Mouse (Mus musculus): Measurements from ENCODE around the gene Olfr851. TPM values are rescaled to one million over a fixed set of nuclear protein-coding genes. Genes with fewer than 3 reads are reported as not detected.

Gene Olfr851
- not detected in 2 replicates for polyA plus RNA-seq (2011; ENCODE audit: insufficient read length, low read depth, missing spikeins)

DNA sequence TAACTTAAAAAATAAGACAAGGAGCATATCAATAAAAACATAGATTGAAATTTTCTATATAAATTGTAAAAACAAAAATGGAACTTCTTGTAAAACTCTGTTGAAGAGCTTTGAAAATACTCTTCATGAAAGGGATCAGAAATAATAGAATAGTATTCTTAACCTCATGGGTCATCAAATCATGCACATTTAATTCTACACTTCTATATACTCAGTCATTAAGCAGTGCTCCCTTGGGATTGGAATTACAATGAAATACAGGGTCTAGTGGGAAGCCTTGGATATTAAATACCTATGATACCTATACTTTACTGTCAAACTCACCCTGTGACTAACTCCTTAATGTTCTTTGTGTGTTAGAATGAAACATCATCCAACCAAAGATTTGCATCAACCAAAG is at the start of gene Olfr851:
TSS of gene Olfr851 (plus strand) at position 301 of the 400 bp plus-strand sequence.
- H3K4me1 ChIP-seq (ENCODE audit: control insufficient read depth, insufficient read depth, low read length) = no peaks in the 10 kb centered on the region
- TF ChIP-seq POLR2A (IDR thresholded peaks at IDR 0.05; ENCODE audit: low read depth, low read length) = no peak
- no peak for TF ChIP-seq CTCF (IDR thresholded peaks at IDR 0.05; ENCODE audit: borderline replicate concordance, insufficient read depth, low read length)
- no peak within 1 kb of the TSS for H3K4me3 ChIP-seq (ENCODE audit: insufficient read depth, low read length)
- H3K27ac ChIP-seq (ENCODE audit: insufficient read depth, low read length) = no peak within 1 kb of the TSS

DNA sequence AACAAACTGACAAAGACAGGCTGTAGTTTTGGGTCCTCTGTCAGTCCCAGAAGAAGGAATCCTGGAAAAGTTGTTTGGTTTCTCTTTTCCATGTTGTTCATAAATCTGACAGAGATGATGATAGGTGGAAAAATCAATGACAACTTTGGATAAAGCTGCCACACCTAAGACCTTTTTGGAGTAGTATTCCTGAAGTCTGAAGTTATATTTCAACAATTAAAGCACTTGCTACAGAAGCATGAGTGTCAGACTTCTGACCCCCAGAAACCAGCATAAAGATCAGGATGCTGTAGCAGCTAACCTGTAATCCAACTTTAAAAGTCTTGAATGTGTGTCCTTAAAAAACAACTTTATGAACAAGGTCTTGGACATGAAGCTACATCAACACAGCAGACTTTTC is 14.9 kb upstream of the Olfr851 start, which contains the start of gene Olfr850:
TSS of gene Olfr850 (minus strand) at position 101 of the 400 bp plus-strand sequence.
- H3K4me1 ChIP-seq (ENCODE audit: control insufficient read depth, insufficient read depth, low read length) = no peaks in the 10 kb centered on the region
- TF ChIP-seq CTCF (IDR thresholded peaks at IDR 0.05; ENCODE audit: borderline replicate concordance, insufficient read depth, low read length) = no peak
- no peak for TF ChIP-seq POLR2A (IDR thresholded peaks at IDR 0.05; ENCODE audit: low read depth, low read length)
- H3K27ac ChIP-seq (ENCODE audit: insufficient read depth, low read length) = no peak within 1 kb of the TSS
- H3K4me3 ChIP-seq (ENCODE audit: insufficient read depth, low read length) = no peak within 1 kb of the TSS

DNA sequence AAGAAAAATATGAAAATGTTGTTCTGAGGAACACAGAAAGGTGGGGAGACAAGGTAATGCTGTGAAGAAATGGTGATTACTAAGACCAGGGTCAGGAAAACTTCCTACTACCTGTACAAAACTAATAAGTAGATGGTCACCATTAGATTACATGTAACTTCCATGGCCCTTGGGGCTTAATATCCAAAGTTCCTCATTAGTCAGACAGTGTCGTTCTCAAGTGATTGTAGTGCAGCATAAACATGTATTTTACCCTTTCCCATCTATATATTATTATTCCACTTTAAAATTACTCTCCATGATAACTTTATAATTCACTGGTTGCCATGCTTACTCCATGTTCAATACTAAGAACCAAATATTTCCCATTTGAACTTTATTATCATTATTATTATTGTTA is 47.9 kb downstream of the Olfr851 start, which contains the start of gene Olfr853:
TSS of gene Olfr853 (minus strand) at position 101 of the 400 bp plus-strand sequence.
- TF ChIP-seq POLR2A (IDR thresholded peaks at IDR 0.05; ENCODE audit: low read depth, low read length) (no peak), CTCF (IDR thresholded peaks at IDR 0.05; ENCODE audit: borderline replicate concordance, insufficient read depth, low read length) (no peak)
- no peak within 1 kb of the TSS for H3K4me3 ChIP-seq (ENCODE audit: insufficient read depth, low read length)
- H3K27ac ChIP-seq (ENCODE audit: insufficient read depth, low read length) = no peak within 1 kb of the TSS
- H3K4me1 ChIP-seq (ENCODE audit: control insufficient read depth, insufficient read depth, low read length) = no peaks in the 10 kb centered on the region

Other genes with a start within 250 kb of the Olfr851 start
- gene Olfr843, start 241.3 kb upstream of the Olfr851 start, polyA plus RNA-seq (2011; ENCODE audit: insufficient read length, low read depth, missing spikeins) = not detected in 2 replicates
- gene Olfr844, start 176.9 kb upstream of the Olfr851 start, polyA plus RNA-seq (2011; ENCODE audit: insufficient read length, low read depth, missing spikeins) = not detected in 2 replicates
- gene Olfr845, start 156.8 kb upstream of the Olfr851 start, polyA plus RNA-seq (2011; ENCODE audit: insufficient read length, low read depth, missing spikeins) = not detected in 2 replicates
- gene Olfr846, start 129.3 kb upstream of the Olfr851 start, polyA plus RNA-seq (2011; ENCODE audit: insufficient read length, low read depth, missing spikeins) = not detected in 2 replicates
- gene Olfr847, start 114.6 kb upstream of the Olfr851 start, polyA plus RNA-seq (2011; ENCODE audit: insufficient read length, low read depth, missing spikeins) = not detected in 2 replicates
- not detected in 2 replicates for gene Olfr849, start 53.0 kb upstream of the Olfr851 start, polyA plus RNA-seq (2011; ENCODE audit: insufficient read length, low read depth, missing spikeins)
- gene Olfr850, start 15.0 kb upstream of the Olfr851 start, polyA plus RNA-seq (2011; ENCODE audit: insufficient read length, low read depth, missing spikeins) = not detected in 2 replicates
- not detected in 2 replicates for gene Olfr853, start 47.8 kb downstream of the Olfr851 start, polyA plus RNA-seq (2011; ENCODE audit: insufficient read length, low read depth, missing spikeins)
- not detected in 2 replicates for gene Olfr854, start 74.1 kb downstream of the Olfr851 start, polyA plus RNA-seq (2011; ENCODE audit: insufficient read length, low read depth, missing spikeins)
- gene Olfr855, start 89.3 kb downstream of the Olfr851 start, polyA plus RNA-seq (2011; ENCODE audit: insufficient read length, low read depth, missing spikeins) = not detected in 2 replicates
- 28.3 and 28.8 TPM in 2 replicates for gene Zfp317, start 128.8 kb downstream of the Olfr851 start, polyA plus RNA-seq (2011; ENCODE audit: insufficient read length, low read depth, missing spikeins)
- gene Olfr857, start 216.1 kb downstream of the Olfr851 start, polyA plus RNA-seq (2011; ENCODE audit: insufficient read length, low read depth, missing spikeins) = not detected in 2 replicates